Mouse (Mus musculus) liver, postnatal 0 days (tissue): ENCODE results near the gene Rhox3e.
"Not testable (repeated sequence)": the region's sequence is repeated elsewhere in the genome, so short reads cannot be mapped to it uniquely, and the experiment has no call there.

Experiments
- CTCF ChIP-seq: sonication (generic); IDR thresholded peaks from 2 replicates; pipeline ENCODE4 v1.5.1; 2016; ENCODE audit warnings: antibody characterized with exemption, low read depth
- EP300 ChIP-seq: IDR thresholded peaks from 2 replicates; pipeline ENCODE4 v1.6.1; 2016; ENCODE audit warnings: antibody characterized with exemption, low read depth, mild to moderate bottlenecking

DNA sequence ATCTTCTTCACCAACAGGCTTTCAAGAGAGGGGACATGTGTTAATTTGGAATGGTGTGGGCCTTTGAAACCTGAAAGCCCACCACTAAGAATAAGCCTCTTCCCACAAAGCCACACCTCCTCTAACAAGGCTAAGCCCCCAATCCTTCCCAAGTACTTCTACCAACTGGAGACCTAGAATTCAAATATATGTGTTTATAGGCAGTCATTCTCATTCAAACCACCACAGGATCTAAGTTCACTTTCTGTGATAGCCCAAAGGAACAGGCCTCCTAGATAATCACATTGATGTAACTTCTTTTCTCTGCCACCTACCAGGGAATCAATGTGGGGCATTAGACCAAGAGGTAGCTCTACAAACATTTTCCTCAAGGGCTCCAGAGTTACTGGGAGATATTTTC lies 38.9 kb downstream of the Rhox3e start, which contains the start of gene Rhox3f:
- TF ChIP-seq EP300, CTCF: not testable (repeated sequence)
